In genomic region chr2:30205629-30206357, GRCm38 (mm10) we compare ENCODE assay signal across 8 mouse cellular contexts. TPM values are rescaled to one million over a fixed set of nuclear protein-coding genes. Genes with fewer than 3 reads are reported as not detected.
DNase-seq lines count a peak whose midpoint lies in the region; ATAC-seq and TF ChIP-seq lines count a peak whose summit lies in the region.

Gene Kyat1, minus strand, starts transcription at chr2:30205847.

- peak within 1 kb of the TSS; percentile 92 for H3K4me3 ChIP-seq in G1E (ENCODE audit: low read depth, low read length)
- peak within 1 kb of the TSS; percentile 82 for H3K4me3 ChIP-seq in forebrain, embryonic 16.5 days (replicated peaks; ENCODE audit: low read length)
- H3K4me3 ChIP-seq in layer of hippocampus, adult 2 months: peak within 1 kb of the TSS; percentile 80
- peak within 1 kb of the TSS; percentile 67 for H3K4me3 ChIP-seq in lung, embryonic 14.5 days (ENCODE audit: low read depth, low read length)
- H3K4me3 ChIP-seq in olfactory bulb, adult 2 months (ENCODE audit: insufficient read depth, low read depth, low read length): peak within 1 kb of the TSS; percentile 82
- peak within 1 kb of the TSS; percentile 72 for H3K4me3 ChIP-seq in thymus, adult 2 months (ENCODE audit: control insufficient read depth, insufficient read depth, low read length)

- no peak for TF ChIP-seq CTCF in G1E (IDR thresholded peaks at IDR 0.05; ENCODE audit: low read depth, low read length)
- no peak for TF ChIP-seq CTCF in layer of hippocampus, adult 2 months (conservative IDR thresholded peaks at IDR 0.05)
- no peak for TF ChIP-seq CTCF in lung, embryonic 14.5 days (IDR thresholded peaks at IDR 0.05; ENCODE audit: low read depth)
- TF ChIP-seq CTCF in olfactory bulb, adult 2 months (IDR thresholded peaks at IDR 0.05; ENCODE audit: insufficient read depth, low read depth, low read length): no peak
- no peak for TF ChIP-seq CTCF in thymus, adult 2 months (IDR thresholded peaks at IDR 0.05; ENCODE audit: borderline replicate concordance, control insufficient read depth, extremely low read depth, insufficient read depth, low read length, poor library complexity)

- peaks cover 13% of the 10 kb centered on the region for H3K36me3 ChIP-seq in G1E (replicated peaks)
- H3K36me3 ChIP-seq in forebrain, embryonic 16.5 days (ENCODE audit: control insufficient read depth, insufficient read depth): no peaks in the 10 kb centered on the region
- no peaks in the 10 kb centered on the region for H3K36me3 ChIP-seq in lung, embryonic 14.5 days (ENCODE audit: insufficient read depth)
- no peaks in the 10 kb centered on the region for H3K36me3 ChIP-seq in thymus, adult 2 months (ENCODE audit: control insufficient read depth, insufficient read depth, low read length)

- peaks cover 3% of the 10 kb centered on the region; the same call in 1 of the 2 replicates for H3K27me3 ChIP-seq in G1E (ENCODE audit: insufficient read depth, low read length)
- H3K27me3 ChIP-seq in forebrain, embryonic 16.5 days (replicated peaks; ENCODE audit: control insufficient read depth, insufficient read depth, low read length): no peaks in the 10 kb centered on the region
- no peaks in the 10 kb centered on the region for H3K27me3 ChIP-seq in lung, embryonic 14.5 days (ENCODE audit: insufficient read depth, low read length)
- H3K27me3 ChIP-seq in thymus, adult 2 months (ENCODE audit: control insufficient read depth, insufficient read depth, low read length): no peaks in the 10 kb centered on the region

- DNase-seq in G1E (ENCODE audit: low spot score): peak; percentile 91
- peak; percentile 93 to 96 for DNase-seq in cerebellum, adult 18-20 months
- peak; percentile 94 to 96 for DNase-seq in heart, postnatal 36 days
- DNase-seq in layer of hippocampus, adult 2 months (ENCODE audit: low spot score in 2 of 2): peak; percentile 92 to 94
- DNase-seq in lung, embryonic 14.5 days: peak; percentile 98
- DNase-seq in thymus, adult 2 months: peak; percentile 90

- no peaks in the 10 kb centered on the region for H3K9me3 ChIP-seq in G1E (replicated peaks)
- no peaks in the 10 kb centered on the region for H3K9me3 ChIP-seq in forebrain, embryonic 16.5 days (ENCODE audit: control insufficient read depth, low read length)
- H3K9me3 ChIP-seq in lung, embryonic 14.5 days (ENCODE audit: low read depth, low read length): no peaks in the 10 kb centered on the region

- peak within 1 kb of the TSS; percentile 71 for H3K9ac ChIP-seq in forebrain, embryonic 16.5 days (replicated peaks; ENCODE audit: low read depth, low read length)
- H3K9ac ChIP-seq in lung, embryonic 14.5 days: peak within 1 kb of the TSS; percentile 62

- H3K27ac ChIP-seq in forebrain, embryonic 16.5 days (ENCODE audit: low read length): peak within 1 kb of the TSS; percentile 76
- peak within 1 kb of the TSS; percentile 90 for H3K27ac ChIP-seq in layer of hippocampus, adult 2 months
- peak within 1 kb of the TSS; percentile 72; the same call in 1 of the 2 replicates for H3K27ac ChIP-seq in lung, embryonic 14.5 days (ENCODE audit: low read depth)
- H3K27ac ChIP-seq in olfactory bulb, adult 2 months (ENCODE audit: insufficient read depth, low read depth, low read length): peak within 1 kb of the TSS; percentile 52
- H3K27ac ChIP-seq in thymus, adult 2 months (ENCODE audit: control insufficient read depth, insufficient read depth, low read length): peak within 1 kb of the TSS; percentile 17; the same call in 1 of the 2 replicates

- peak within 1 kb of the TSS; percentile 76 for H3K4me2 ChIP-seq in forebrain, embryonic 16.5 days (ENCODE audit: low read length)
- peak within 1 kb of the TSS; percentile 78 for H3K4me2 ChIP-seq in lung, embryonic 14.5 days

- under 1% methylated on average over 43 of the region's 44 CpGs for WGBS in forebrain, embryonic 16.5 days
- under 1% methylated on average over 44 of the region's 44 CpGs for WGBS in lung, embryonic 14.5 days
- WGBS in olfactory bulb, adult 2 months: under 1% methylated on average over 44 of the region's 44 CpGs
- under 1% methylated on average over 44 of the region's 44 CpGs for WGBS in thymus, adult 2 months

- peak; percentile 49; the same call in 1 of the 2 replicates for TF ChIP-seq POLR2A in olfactory bulb, adult 2 months (IDR thresholded peaks at IDR 0.05; ENCODE audit: insufficient read depth, low read depth, low read length)
- peak; percentile 44; the same call in 1 of the 2 replicates for TF ChIP-seq POLR2A in thymus, adult 2 months (IDR thresholded peaks at IDR 0.05; ENCODE audit: control insufficient read depth, extremely low read depth, insufficient read depth, low read length, poor library complexity)

- ATAC-seq in G1E (ENCODE audit: extremely low read depth, insufficient number of reproducible peaks, low FRiP score, poor library complexity, severe bottlenecking): peak; percentile 87
- peak; percentile 99 for ATAC-seq in forebrain, embryonic 16.5 days
- ATAC-seq in lung, embryonic 14.5 days (ENCODE audit: insufficient read depth): peak; percentile 98

- intact Hi-C loops in heart, postnatal 36 days (cut with DNase I): loop anchor here (1.0 to 2.0 kb wide), 2 partner anchors 32 to 65 kb away; partner anchors contain the start of gene Lrrc8a

- peaks cover 31% of the 10 kb centered on the region for H3K4me1 ChIP-seq in G1E (ENCODE audit: insufficient read depth, low read depth, low read length)
- H3K4me1 ChIP-seq in forebrain, embryonic 16.5 days (replicated peaks; ENCODE audit: control insufficient read depth, insufficient read depth, low read length): peaks cover 12% of the 10 kb centered on the region
- H3K4me1 ChIP-seq in lung, embryonic 14.5 days (ENCODE audit: insufficient read depth): peaks cover 5% of the 10 kb centered on the region
- peaks cover 12% of the 10 kb centered on the region for H3K4me1 ChIP-seq in olfactory bulb, adult 2 months (ENCODE audit: control insufficient read depth, insufficient read depth, low read length)
- peaks cover 14% of the 10 kb centered on the region for H3K4me1 ChIP-seq in thymus, adult 2 months (replicated peaks; ENCODE audit: control insufficient read depth, insufficient read depth, low read length)

RNA-seq across cellular contexts. Expression of gene Kyat1, which starts in this region (rescaled TPM):
- total RNA-seq in G1E (2014; fragmentation: Nextera tagmentation): 10.6 and 12.3 TPM in 2 replicates
- total RNA-seq in G1E (2017): 10.0 and 12.3 TPM in 2 replicates
- 4.7 and 13.7 TPM in 2 replicates for polyA plus RNA-seq in G1E (2012)
- polyA plus RNA-seq in forebrain, embryonic 16.5 days (2015; fragmentation: Nextera tagmentation; extraction: Ambion mirVana): 15.4 and 16.3 TPM in 2 replicates
- 10 to 100 TPM; 40.9 to 42.8 TPM for total RNA-seq in heart, postnatal 36 days (2021)
- total RNA-seq in layer of hippocampus, adult 2 months (2021): 10 to 100 TPM; 15.7 to 17.0 TPM
- 7.6 and 8.7 TPM in 2 replicates for polyA plus RNA-seq in lung, embryonic 14.5 days (2014; fragmentation: Nextera tagmentation; extraction: Ambion mirVana)
- polyA plus RNA-seq in olfactory bulb, adult 2 months (2012; ENCODE audit: insufficient read depth, insufficient read length, low replicate concordance, missing spikeins): not detected in 2 replicates
- 32.3 and 35.3 TPM in 2 replicates for polyA plus RNA-seq in thymus, adult 2 months (2012; rRNA removed)

Comparison
In these comparisons a context has a peak if more than half of its experiments do, and no peak if none do; other contexts are left out.
1. Peak in every context shown above with its lines: DNase-seq, ATAC-seq, H3K4me3 ChIP-seq and H3K27ac ChIP-seq.
2. H3K27ac ChIP-seq: peak in every context shown above with its lines; median percentile 90 in layer of hippocampus, adult 2 months; 76 in forebrain, embryonic 16.5 days; 72 in lung, embryonic 14.5 days; 52 in olfactory bulb, adult 2 months; 17 in thymus, adult 2 months.